Mouse (Mus musculus) Muller cell, postnatal 12 days (primary cell): ENCODE measurements around the gene Hectd4.
"Not testable (repeated sequence)": the region's sequence is repeated elsewhere in the genome, so short reads cannot be mapped to it uniquely, and the experiment has no call there.

Source experiments
- DNase-seq: peaks from one replicate; pipeline ENCODE4 v3.0.0-alpha.2; 2015; ENCODE audit errors: inconsistent ontology term

The Hectd4 gene

DNA sequence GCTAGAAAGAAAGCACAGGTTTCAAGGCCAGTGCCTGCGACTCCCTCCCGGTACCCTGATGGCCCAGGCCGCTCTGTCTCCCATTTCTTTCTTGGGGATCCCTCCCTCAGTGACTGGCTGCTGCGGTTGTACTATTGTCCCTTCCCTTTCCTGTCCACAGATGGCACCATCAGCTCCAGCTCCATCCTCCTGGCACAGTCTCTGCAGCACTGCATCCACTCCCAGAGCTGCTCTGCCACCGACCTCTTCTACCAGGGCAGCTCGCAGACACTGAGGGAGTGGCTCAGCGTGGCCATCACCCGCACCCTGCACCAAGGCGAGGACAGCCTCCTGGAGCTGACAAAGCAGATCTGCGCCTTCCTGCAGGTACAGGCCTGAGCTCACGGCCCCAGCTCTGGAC is 122.5 kb downstream of the Hectd4 start:
- DNase-seq, result no peak

DNA sequence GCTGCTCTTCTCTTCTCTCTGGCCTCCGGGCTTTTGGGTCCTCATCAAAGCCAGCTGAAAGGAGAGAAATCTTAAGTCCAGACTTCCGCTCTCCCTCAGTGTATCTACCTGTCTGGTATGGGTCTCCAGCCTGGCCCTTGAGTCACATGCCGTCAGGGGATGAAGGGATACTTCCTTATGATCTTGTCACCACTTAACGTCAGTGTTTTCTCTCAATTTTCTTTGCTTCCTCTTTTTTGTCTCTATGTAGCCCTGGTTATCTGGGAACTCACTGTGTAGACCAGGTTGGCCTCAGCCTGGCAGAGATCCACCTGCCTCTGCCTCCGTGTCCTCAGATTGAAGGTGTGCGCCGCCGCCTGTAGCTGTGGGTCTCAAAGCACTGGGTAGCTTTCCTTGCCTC is 124.0 kb downstream of the Hectd4 start:
- no peak for DNase-seq

DNA sequence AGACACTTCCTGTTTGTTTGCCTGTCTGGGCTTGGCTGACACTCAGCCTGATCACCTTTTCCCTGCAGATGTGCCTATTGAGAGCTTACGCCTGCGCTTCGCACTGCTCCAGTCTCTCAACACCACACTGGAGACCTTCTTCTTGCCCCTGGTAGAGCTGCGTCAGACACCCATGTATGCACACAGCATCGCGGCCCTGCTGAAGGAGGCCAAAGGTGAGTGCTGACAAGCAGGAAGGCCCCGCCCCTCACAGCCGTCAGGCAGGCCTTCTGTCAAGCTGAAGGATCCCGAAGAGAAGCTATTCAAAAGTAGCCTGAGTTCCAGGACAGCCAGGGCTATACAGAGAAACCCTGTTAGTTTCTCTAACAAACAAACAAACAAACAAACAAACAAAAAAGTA is 139.2 kb downstream of the Hectd4 start:
- DNase-seq, result no peak

DNA sequence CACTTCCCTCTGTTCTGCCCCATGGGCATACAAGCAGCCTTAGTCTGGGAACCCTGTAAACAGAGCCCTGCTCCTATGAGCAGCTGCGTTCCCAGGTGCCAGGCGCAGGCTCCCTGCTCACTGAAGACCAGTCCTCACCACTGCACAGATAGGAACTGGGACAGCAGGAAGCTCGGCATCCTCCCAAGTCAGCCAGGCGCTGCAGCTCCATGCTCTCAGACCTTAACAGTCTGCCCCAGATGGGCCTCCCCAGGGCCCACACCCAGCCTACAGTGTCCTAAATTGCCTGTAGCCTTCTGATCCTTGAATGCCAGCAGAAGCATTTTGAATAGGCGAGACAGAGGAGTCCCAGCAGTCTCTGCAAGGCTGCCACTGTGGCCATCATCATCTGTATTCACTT is 141.7 kb downstream of the Hectd4 start:
- DNase-seq, result no peak

DNA sequence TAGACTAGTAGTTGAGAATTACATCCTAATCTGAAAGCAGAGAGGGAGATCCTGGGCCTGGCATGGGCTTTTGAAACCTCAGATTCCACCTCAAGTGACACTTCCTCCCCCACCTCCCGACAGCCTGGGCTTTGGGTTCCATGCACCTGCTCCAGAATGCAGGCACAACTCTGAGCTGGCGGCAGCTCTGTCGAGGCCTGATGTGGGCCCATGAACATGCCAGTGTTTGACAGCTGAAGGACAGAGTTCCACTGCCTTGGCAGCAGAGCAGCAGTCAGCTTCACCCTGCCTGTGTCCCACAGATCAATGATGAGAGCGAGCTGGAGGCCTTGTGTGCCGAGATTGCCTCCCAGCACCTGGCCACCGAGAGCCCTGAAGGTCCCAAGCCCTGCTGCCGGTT is 143.4 kb downstream of the Hectd4 start:
- no peak for DNase-seq

DNA sequence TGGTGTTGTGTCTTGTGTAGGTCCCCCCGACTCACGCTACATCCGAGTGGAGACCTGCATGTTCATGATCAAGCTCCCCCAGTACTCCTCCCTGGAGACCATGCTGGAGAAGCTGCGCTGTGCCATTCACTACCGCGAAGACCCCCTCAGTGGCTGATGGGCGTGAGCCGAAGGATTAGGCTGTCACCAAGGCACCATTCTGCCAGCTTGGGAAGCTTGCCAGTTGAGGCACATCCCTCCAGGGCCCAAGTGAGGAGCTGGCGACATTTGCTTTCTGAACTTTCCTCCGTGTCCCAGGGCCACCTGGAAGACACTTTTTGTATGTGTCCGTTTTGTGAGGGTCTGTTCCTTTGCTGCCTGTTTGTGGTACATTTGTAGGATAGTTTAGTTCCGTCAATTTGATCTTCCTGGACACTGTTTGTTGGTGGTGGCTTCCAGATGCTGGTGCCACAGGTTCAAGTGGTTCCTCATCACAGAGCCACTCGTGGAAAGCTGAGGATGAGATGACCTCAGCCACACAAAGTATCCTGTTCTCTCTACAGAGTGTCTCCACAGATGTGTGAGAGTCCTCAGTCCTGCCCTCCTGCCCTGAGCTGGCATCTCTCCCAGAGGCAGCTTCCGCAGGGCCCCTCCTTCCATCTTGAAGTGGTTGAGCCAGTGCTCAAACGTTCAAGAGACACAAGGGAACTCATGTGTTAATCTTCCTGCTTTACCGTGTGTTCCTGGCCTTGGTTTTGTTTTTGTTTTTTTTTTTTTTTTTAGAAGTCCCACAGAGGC is 146.6 kb downstream of the Hectd4 start:
- no peak for DNase-seq

DNA sequence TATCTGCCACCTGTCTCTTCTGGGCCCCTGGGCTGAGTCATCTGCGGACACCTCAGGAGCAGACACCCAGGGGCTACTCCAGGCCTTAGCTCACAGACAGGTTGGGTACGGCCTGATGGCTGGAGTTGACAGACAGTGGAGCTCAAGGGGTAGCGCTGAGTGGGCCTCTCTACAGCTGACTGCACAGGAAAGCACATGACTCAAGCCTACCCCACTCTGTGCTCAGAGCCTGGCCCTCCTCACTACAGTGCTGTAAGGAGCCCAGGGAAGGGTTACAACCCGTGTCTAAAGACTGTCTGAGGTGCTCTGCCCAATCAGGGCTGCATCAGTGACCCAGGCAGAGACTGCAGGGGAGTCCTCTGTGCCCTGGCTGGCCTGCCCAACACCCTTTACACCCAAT is 147.2 kb downstream of the Hectd4 start:
- DNase-seq, result no peak

DNA sequence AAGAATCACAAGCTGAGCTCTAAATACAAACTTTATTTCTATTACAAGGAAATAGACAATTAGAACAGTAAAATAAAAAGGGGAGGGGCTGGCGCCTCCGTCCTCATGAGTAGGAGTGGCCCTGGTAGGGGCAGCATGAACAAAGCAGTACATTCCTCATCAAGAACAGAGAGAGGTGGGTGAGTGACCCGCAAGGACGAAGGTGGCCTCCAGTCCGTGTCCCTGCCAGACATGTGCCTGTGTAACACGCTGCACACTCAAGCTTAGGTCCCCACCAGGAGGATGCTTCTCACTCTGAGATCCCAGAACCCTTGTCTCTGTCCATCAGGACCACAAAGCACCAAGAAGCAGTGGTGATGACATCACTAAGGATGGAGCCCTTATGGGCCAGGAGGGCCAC is 151.7 kb downstream of the Hectd4 start:
- no peak for DNase-seq

DNA sequence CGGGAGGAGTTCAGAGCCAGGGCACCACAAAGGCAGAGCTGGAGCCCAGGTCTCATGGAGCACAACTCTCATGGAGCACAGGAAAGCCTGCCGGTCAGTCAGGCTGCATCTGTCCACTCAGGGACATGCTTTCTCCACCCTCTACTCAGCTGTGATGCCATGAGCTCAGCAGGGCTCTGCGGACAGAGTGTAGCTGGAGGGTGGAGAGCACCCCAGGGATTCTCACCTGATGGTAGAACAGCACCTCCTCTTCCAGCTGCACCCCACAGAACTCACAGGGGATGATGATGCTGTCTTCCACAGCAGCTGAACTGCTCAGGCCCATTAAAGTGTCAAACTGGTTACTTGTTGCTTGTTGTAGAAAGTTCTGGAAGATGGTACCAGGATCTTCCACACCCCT is 154.8 kb downstream of the Hectd4 start:
- no peak for DNase-seq

DNA sequence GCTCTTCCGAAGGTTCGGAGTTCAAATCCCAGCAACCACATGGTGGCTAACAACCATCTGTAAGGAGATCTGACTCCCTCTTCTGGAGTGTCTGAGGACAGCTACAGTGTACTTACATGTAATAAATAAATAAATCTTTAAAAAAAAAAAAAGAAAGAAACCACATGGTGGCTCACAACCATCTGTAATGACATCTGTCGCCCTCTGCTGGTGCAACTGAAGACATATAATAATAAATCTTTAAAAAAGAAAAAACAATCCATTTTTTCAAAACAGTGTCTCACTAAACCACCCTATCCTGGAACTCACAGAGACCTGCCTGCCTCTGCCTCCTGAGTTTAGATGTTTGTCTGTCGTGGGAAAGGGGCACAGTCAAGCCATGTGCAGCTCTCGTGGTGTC is 157.0 kb downstream of the Hectd4 start:
- not testable (repeated sequence) for DNase-seq

DNA sequence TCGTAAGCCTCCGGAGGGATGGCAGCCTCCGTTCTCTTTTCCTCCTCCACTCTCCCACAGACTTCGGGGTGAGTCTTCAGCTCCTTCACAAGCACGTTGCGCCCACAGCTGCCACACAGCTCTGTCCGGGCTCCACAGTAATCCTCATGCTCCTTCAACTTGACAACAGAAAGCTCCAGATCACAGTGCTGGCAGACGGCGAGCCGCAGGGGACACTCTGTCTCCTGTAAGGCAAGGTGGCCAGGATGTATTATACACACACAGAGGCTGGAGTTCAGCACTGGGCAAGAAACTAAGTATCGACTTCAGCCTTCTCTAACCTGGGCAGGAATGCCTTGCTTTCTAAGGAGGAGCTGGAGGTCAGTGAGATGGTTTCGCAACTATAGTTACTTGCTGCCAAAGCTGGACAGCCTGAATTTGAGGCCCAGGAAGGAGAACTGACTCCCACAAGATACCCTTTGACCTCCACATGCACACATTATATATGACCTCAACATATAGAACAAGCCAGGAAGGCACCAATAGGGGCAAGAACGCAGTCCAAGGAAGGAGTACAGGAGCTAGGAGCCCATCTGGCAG is 158.7 kb downstream of the Hectd4 start:
- no peak for DNase-seq

DNA sequence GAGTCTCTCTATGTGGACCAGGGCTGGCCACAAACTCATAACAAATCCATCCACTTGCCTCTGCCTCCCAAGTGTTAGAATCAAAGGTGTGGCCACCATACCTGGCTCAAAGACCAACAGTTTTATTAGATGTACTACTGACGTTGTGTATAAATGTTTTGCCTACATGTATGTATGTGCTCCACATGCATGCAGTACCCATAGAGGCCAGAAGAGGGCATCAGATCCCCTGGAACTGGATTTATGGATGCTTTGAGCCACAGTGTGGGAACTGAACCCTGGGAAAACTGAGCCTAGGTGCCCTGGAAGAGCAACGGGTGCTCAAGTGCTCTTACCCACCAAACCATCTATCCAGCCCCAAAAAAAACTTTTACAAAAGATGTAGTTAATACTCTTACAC is 160.7 kb downstream of the Hectd4 start:
- DNase-seq, result no peak

DNA sequence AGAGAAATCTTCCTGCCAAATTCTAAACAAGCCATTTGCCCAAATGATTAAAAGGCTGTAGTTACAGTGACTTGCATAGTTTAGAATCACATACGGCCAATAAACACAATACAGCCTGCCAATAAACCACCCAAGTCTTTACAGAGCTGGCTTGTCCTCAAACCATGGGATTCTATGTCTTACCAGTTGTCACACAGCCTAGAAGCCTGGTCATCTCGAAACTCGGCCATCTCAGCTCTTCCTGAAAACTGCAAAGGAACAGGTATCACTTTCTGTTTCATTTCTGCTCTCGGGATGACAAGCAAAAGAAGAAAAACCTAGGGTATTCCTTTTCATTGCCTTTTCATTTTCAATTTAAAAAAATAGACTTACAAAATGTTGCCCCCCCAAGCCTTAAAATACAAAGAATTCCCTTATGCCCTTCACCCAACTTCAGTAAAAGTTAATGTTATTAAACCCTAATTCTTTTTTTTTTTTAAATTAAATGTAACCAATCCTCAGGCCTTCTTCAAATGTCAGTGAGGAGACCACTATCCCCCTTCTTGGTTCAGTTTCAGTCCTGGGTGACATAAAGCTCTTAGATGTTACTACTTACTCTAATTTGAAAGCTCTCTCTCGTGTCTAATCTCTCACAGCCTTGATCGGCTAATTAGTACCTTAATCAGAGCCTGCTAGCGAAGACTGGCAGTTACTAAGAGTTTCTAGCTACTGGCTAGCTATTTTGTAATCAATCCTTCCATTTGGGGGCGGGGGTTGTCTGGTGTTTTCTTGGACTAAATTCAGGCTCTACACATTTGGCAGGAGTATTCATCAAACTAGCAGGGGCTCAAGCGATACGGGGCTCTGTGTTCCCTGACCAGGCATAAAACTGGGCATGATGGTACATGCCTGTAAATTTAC is 164.1 kb downstream of the Hectd4 start:
- DNase-seq, result peak; percentile 70

DNA sequence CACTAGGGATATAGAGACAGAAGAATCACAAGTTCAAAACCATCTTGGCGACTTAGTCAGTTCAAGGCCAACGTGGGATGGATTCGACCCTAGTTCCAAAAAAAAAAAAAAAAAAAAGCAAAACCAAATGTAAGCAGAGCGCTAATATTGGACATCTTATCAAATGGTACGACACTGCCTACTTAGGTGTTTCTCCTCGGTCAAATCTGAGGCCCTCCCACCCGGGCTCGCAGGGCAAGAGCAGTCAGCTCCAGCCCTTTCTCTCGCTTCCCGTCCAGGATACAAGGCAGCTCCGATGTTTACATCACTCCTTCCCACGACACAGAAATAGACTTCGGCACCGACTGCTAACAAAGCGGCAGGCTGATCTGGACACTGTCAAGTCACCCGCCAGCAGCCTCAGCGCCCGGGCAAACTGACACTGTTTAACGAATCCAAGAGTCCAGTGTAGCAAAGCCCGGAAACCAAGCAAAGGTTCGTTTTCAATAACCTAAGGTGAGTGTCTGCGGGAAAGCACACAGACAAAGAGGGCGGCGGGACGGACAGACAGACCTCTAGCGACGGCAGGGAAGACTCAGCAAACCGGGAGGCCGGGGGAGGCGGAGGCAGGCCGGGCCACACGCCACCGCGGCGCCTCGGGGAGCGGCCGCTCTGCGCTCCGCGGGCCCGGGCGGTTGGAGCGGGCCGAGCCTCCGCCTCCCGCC is 164.9 kb downstream of the Hectd4 start:
- peak; percentile 69 for DNase-seq

DNA sequence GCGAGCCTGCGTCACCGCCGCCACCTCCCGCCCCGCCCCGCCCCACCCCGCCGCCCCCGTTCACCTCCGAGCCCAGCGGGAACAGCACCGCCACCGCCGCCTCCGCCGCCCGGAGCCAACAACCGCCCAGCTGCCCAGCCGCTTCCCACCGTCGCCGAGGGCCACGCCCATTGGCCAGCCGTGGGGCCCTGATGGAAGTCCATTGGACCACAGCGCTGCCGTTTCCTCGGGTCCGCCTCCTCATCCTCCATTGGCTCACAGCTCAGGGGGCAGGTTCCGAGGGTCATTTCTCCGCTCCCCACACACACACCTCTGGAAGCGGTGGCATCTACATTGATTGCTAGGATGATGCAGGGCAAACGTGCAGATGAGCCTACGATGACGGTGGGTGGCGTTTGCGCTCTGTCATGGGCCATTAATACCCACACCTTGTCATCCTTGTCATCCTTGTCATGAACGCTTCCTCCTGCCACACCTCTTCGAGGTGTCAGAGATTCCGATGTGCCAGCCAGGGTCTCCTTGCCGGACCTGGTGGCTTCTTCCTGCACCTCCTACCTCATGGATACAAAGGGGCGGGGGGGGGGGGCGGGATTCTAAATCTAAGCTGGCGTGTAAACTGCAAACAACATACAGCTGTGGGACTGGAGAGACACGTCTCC is 165.6 kb downstream of the Hectd4 start, which contains the start of gene Trafd1:
Trafd1 (minus strand) TSS at position 172 of the 659 bp plus-strand sequence.
- DNase-seq, result peak; percentile 97

DNA sequence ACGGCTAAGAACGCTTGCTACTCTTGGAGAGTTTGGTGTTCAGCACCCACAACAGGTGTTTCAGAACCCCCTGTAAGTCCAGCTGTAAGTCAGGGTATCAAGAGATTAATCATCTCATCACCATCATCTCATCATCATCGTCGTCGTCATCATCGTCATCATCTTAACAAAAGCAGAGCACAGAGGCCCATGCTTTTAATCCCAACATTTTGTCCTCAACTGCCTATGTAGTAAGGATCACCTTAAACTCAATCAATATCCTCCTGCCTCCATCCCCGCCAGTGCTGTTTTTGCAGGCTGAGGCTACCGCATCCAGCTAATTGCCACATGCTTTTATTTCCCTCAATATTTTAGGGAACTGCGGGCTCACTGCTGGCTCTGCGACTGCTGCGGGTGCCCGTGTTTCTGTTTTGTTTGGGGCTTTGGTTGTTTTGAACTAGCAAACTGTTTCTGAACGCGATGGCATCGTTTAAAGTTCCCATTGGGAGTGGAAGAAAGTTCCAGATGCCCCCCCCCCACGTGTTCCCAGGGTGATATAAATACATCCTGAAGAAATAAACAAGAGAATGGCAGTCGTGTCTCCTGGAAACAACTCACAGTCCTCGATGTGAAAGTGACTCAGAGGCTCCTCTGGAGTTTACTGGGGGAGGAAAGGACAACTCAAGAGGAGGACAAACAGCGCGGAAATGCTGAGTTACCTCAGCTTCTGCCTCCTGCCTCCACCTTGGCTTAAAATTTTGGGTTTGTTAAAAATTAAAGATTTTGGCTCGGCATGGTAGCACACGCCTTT is 166.3 kb downstream of the Hectd4 start:
- DNase-seq, result peak; percentile 37

DNA sequence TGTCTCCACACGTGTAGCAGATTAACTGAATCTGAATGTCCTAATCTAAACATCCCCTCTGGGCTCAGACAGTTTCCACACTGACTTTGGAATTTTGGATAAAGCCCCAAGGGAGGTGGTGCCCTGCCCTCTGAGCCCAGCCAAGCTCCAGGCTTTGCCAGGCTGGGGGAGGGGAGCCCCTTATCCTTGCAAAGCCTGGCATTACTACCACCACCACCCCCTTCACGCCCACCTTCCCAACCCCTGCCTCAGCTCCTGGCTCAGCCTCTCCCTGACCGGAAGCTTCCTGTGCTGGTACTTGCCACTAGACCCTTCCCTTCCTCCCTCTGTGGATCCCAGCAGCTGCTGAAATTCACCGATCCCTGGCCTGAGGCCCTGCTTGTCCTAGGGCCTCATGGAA is 167.1 kb downstream of the Hectd4 start:
- peak; percentile 22 for DNase-seq

DNA sequence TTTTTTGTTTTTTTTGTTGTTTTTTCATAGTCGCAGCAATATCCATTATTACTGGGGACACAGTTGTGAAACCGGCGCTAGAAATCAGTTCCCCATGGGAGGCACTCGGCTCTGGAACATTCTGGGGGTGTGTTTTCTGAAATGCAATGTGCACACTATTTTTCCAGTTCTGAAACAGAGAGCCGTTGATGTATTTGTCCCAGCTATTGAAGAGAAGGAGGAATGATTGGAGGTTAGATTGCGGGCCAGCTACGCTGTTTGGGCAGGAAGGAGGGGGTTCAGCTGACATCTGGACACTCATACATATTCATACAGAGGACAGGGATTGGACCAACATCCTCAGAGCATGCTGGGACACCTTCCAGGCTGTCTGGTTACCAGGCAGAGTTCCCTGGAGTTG is 169.1 kb downstream of the Hectd4 start:
- DNase-seq, result no peak

DNA sequence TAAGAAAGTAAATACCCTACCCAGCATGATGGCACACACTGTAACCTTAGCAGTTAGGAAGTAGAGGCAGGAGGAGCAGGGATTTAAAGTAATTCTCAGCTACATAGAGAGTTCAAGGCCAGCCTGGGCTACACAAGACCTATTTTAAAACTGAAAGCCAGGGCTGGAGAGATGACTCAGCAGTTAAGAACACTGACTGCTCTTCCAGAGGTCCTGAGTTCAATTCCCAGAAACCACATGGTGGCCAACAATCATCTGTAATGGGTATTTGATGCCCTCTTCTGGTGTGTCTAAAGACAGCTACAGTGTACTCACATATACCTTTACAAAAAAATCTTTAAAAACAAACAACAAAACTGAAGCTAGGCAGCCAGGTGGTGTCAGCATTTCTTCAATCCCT is 169.7 kb downstream of the Hectd4 start:
- no peak for DNase-seq

DNA sequence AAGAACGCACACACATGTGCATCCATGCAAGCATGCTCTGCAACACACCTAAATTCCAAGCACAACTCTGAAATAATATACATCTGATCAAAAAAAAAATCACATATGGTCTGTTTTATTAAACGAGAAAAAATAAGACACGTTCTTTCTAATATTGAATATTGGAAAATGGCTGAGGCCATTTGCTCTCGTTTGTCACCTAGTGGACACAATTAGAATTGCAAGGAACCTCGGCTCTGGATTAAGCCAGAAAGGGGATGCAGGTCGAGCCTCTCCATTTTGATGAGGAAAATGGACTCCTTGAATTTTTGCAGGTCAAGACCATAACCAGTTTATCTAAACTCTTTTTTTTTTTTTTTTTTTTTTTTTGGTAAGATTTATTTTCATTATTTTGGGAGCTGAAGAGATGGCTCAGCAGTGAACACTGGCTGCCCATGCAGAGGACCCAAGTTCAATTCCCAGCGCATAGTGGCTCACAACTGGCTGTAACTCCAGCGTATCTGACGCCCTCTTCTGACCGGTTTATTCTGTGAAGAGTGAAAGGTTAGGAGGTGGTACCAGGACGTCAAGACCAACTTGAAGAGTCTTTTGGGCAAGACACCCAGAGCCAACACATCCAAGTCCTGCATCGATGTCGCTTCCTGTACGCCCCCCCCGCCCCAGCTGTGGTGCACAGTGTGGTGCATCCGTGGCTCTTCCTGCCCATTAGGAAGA is 172.8 kb downstream of the Hectd4 start:
- DNase-seq, result no peak
